In the genomic region with DNA sequence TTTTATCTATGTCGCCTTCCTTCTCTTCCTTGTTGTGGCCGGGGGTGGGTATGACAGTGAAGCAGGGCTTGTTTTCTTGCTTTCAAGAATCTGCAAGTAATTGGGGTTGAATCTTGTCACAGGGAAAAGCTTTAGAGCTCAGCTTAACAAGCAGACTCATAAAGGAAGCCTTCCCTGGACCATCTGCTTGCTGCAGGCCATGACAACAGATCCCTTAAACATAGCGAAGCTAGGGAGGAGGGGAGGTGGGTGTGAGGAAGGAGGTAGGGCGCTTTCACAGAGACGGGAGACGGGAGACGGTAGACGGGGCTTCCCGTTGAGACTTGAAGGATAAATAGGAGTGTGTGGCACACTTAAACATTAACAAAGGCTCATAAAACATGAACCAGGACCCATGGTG, we compare ENCODE assay signal across 14 mouse cellular contexts.
DNase-seq lines count a peak whose midpoint lies in the region; ATAC-seq and TF ChIP-seq lines count a peak whose summit lies in the region.
"Had no signal": no experiment of that assay in that cellular context is flagged by ENCODE, and none has a peak within 500 bp of the region (broad histone marks: within the 10 kb centered on the region; RNA-seq: fewer than 3 reads in every experiment).

No protein-coding gene starts in this region.

- DNase-seq in kidney, adult 11 months = no peak
- DNase-seq in brain, embryonic 14.5 days (ENCODE audit: low read depth) = peak; percentile 76
- DNase-seq in forebrain, postnatal 0 days = peak; percentile 52
- peak; percentile 79 to 87 for DNase-seq in left cerebral cortex, adult 9 months (ENCODE audit: low spot score in 2 of 2)
- no peak for DNase-seq in thymus, adult 18-20 months
- DNase-seq: adrenal gland, postnatal 25 days; cerebellum, adult 8-10 months; heart, postnatal 36 days; kidney, postnatal 14 days; liver, embryonic 13.5 days had no signal

- no peak overlapping the region for H3K4me3 ChIP-seq in kidney, embryonic 16.5 days (ENCODE audit: low read length)
- no peak overlapping the region for H3K4me3 ChIP-seq in forebrain, postnatal 0 days (ENCODE audit: low read depth, low read length)
- H3K4me3 ChIP-seq: liver, embryonic 13.5 days; neural tube, embryonic 12.5 days had no signal

- TF ChIP-seq CTCF in brain, embryonic 14.5 days (IDR thresholded peaks at IDR 0.05; ENCODE audit: borderline replicate concordance, extremely low read depth, insufficient read depth, insufficient read length) = no peak
- TF ChIP-seq CTCF in forebrain, postnatal 0 days (IDR thresholded peaks at IDR 0.05; ENCODE audit: low read depth) = no peak

- H3K9ac ChIP-seq in kidney, embryonic 16.5 days (replicated peaks; ENCODE audit: low read length) = no peak overlapping the region
- H3K9ac ChIP-seq in forebrain, postnatal 0 days = no peak overlapping the region
- H3K9ac ChIP-seq: liver, embryonic 13.5 days; neural tube, embryonic 12.5 days had no signal

- no peaks in the 10 kb centered on the region for H3K36me3 ChIP-seq in kidney, embryonic 16.5 days (ENCODE audit: insufficient read depth, low read length)
- H3K36me3 ChIP-seq in forebrain, postnatal 0 days (ENCODE audit: insufficient read depth) = no peaks in the 10 kb centered on the region
- H3K36me3 ChIP-seq: liver, embryonic 13.5 days; neural tube, embryonic 12.5 days had no signal

- H3K4me1 ChIP-seq in kidney, embryonic 16.5 days (ENCODE audit: insufficient read depth, low read length) = no peaks in the 10 kb centered on the region
- H3K4me1 ChIP-seq in forebrain, postnatal 0 days (ENCODE audit: insufficient read depth) = 0 out of 2 replicates have a peak, but pooled peaks cover 11% of the 10 kb centered on the region
- H3K4me1 ChIP-seq: liver, embryonic 13.5 days; neural tube, embryonic 12.5 days had no signal

- H3K27ac ChIP-seq in kidney, embryonic 16.5 days (ENCODE audit: low read length) = no peak overlapping the region
- peak overlapping the region; percentile 40 for H3K27ac ChIP-seq in forebrain, postnatal 0 days (ENCODE audit: low read depth, low read length)
- H3K27ac ChIP-seq: liver, embryonic 13.5 days; macrophage; neural tube, embryonic 12.5 days had no signal

- no peaks in the 10 kb centered on the region for H3K9me3 ChIP-seq in kidney, embryonic 16.5 days (ENCODE audit: low read length)
- no peaks in the 10 kb centered on the region for H3K9me3 ChIP-seq in forebrain, postnatal 0 days (ENCODE audit: low read length)
- H3K9me3 ChIP-seq: liver, embryonic 13.5 days; neural tube, embryonic 12.5 days had no signal

- H3K4me2 ChIP-seq in kidney, embryonic 16.5 days (replicated peaks; ENCODE audit: low read depth, low read length) = no peak overlapping the region
- H3K4me2 ChIP-seq in forebrain, postnatal 0 days (ENCODE audit: low read depth) = no peak overlapping the region
- H3K4me2 ChIP-seq: liver, embryonic 13.5 days; neural tube, embryonic 12.5 days had no signal

- no peak for TF ChIP-seq POLR2A in brain, embryonic 14.5 days (IDR thresholded peaks at IDR 0.05; ENCODE audit: borderline replicate concordance, extremely low read depth, insufficient read depth, insufficient read length, poor library complexity, severe bottlenecking)

- 36% methylated on average over 9 of the region's 9 CpGs for WGBS in kidney, embryonic 16.5 days
- WGBS in forebrain, postnatal 0 days = 45% methylated on average over 9 of the region's 9 CpGs

- H3K27me3 ChIP-seq in kidney, embryonic 16.5 days (ENCODE audit: insufficient read depth, low read length) = no peaks in the 10 kb centered on the region
- no peaks in the 10 kb centered on the region for H3K27me3 ChIP-seq in forebrain, postnatal 0 days (ENCODE audit: insufficient read depth, low read length)
- H3K27me3 ChIP-seq: liver, embryonic 13.5 days; neural tube, embryonic 12.5 days had no signal

- ATAC-seq in kidney, embryonic 16.5 days (ENCODE audit: low FRiP score, low TSS enrichment) = peak; percentile 69; the same call in 1 of the 2 replicates
- peak; percentile 78 for ATAC-seq in forebrain, postnatal 0 days
- no peak for ATAC-seq in granulocyte monocyte progenitor cell, adult 5-6 weeks (replicated peaks; ENCODE audit: poor library complexity, severe bottlenecking)

Comparison
In these comparisons a context has a peak if more than half of its experiments do, and no peak if none do; other contexts are left out.
1. DNase-seq: peak in brain, embryonic 14.5 days (single experiment), forebrain, postnatal 0 days (single experiment) and left cerebral cortex, adult 9 months (2 of 2); none in kidney, adult 11 months (single experiment) and thymus, adult 18-20 months (0 of 2).